Mouse (Mus musculus): ENCODE measurements around the gene Mak. TPM values are rescaled to one million over a fixed set of nuclear protein-coding genes. Genes with fewer than 3 reads are reported as not detected.

The Mak gene
- polyA plus RNA-seq, 2 experiments = 0.09 to 0.27 TPM

DNA sequence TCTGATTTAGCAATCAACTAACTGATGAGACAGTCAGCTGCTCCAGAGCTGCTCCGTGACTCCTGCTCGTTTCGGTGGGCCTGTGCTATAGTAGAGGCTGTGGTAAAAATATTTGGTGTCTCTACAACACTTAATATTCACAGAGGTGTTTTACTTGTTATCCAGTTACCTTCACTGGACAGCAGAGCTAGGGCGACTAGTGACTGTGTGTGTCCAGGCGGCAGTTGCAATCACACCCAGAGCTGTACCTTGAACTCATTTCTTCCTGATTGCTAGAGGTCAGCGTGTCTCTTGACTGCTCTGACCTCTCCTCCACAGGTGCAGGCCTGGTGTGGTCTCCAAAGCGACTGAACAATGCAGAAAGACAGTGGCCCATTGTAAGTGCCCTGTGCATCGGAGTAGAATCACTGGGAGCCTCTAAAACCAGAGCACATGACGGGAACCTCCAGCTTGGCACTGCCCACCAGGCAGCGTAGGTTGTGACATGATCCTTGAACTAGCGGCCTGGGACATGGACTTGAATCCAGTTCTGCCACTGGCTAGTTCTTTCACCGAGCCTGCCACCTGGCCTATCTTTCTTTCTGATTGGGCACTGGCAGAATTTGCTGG lies 62.6 kb downstream of the Mak start:
- DNase-seq (ENCODE audit: low read depth in 3 of 3, low spot score in 3 of 3) (peak in 1 of 3 experiments; percentile 33), ATAC-seq (ENCODE audit: insufficient read depth) (no peak)
- Histone ChIP-seq H3K27me3 (ENCODE audit: control insufficient read depth, insufficient read depth, low read length) (no peaks in the 10 kb centered on the region), H3K36me3 (replicated peaks; ENCODE audit: control insufficient read depth, insufficient read depth, low read depth) (peaks cover 63% of the 10 kb centered on the region), H3K4me3 (ENCODE audit: insufficient read depth in 1 of 2, low read depth in 2 of 2, low read length in 2 of 2) (peak overlapping the region; percentile 70 to 99), H3K9me3 (ENCODE audit: control insufficient read depth, low read length) (no peaks in the 10 kb centered on the region), H3K4me2 (ENCODE audit: low read depth) (peak overlapping the region; percentile 92), H3K9ac (replicated peaks) (peak overlapping the region; percentile 81), H3K27ac (peak overlapping the region; percentile 93), H3K4me1 (replicated peaks; ENCODE audit: control insufficient read depth in 2 of 2, insufficient read depth in 2 of 2, low read length in 1 of 2) (peaks cover 23 to 52% of the 10 kb centered on the region in 2 experiments)
- 8% methylated on average over 12 of the region's 12 CpGs for WGBS (ENCODE audit: insufficient replicate concordance)
- no peak for TF ChIP-seq EP300 (IDR thresholded peaks at IDR 0.05; ENCODE audit: low read depth)
- TF ChIP-seq CTCF (IDR thresholded peaks at IDR 0.05; ENCODE audit: low read depth) = no peak

DNA sequence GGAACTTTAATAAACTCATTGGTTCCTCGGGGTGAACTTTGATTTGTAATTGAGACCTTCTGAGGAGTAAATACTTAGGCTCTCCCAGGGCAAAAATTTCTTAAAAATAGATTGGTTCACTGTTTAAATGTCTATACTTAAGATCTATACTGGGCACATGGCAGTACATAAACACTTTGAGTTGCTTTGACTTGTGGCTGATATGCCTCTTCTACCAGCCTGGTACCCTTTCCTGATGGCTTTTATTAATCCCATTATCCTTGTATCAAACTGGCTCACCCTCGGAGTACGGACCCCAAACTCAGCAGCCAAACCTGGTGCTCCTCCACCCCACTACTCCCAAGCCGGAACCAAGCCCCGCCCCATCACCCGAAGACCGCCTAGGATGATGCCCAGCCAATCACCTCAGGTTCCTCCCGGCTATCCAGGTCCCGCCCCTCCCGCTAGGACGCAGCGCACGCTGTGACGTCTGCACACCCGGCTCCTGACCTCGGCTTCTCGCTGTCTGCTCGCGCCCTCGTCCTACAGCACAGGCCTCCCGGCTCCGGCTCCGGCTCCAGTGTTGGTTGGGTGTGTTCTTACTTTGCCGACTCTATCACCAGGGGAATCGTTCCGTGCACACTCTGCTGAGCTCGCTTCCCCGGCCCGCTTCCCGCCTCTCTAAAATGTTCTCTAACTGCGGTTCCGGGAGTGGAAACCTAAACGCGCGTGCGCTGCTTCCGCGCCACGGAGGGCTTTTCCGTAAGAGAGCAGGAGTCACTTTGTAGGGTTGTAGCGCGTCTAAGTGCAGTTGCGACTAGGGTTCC lies 63.5 kb downstream of the Mak start, which contains the start of gene Tmem14c:
Gene Tmem14c (plus strand): TSS at position 464 of the 806 bp plus-strand sequence.
- peak within 1 kb of the TSS; percentile 81 for H3K9ac ChIP-seq (replicated peaks)
- TF ChIP-seq CTCF (IDR thresholded peaks at IDR 0.05; ENCODE audit: low read depth) (no peak; the same call in 1 of the 2 replicates), EP300 (IDR thresholded peaks at IDR 0.05; ENCODE audit: low read depth) (no peak; the same call in 1 of the 2 replicates)
- peak within 1 kb of the TSS; percentile 93 for H3K27ac ChIP-seq
- peaks cover 19 to 48% of the 10 kb centered on the region in 2 experiments for H3K4me1 ChIP-seq (replicated peaks; ENCODE audit: control insufficient read depth in 2 of 2, insufficient read depth in 2 of 2, low read length in 1 of 2)
- DNase-seq (ENCODE audit: low read depth in 3 of 3, low spot score in 3 of 3) = peak; percentile 90 to 91 (median 90)
- no peaks in the 10 kb centered on the region for H3K27me3 ChIP-seq (ENCODE audit: control insufficient read depth, insufficient read depth, low read length)
- under 1% methylated on average over 43 of the region's 43 CpGs for WGBS (ENCODE audit: insufficient replicate concordance)
- H3K9me3 ChIP-seq (ENCODE audit: control insufficient read depth, low read length) = no peaks in the 10 kb centered on the region
- H3K36me3 ChIP-seq (replicated peaks; ENCODE audit: control insufficient read depth, insufficient read depth, low read depth) = peaks cover 63% of the 10 kb centered on the region
- peak within 1 kb of the TSS; percentile 92 for H3K4me2 ChIP-seq (ENCODE audit: low read depth)
- ATAC-seq (ENCODE audit: insufficient read depth) = peak; percentile 76
- peak within 1 kb of the TSS; percentile 70 to 99 for H3K4me3 ChIP-seq (ENCODE audit: insufficient read depth in 1 of 2, low read depth in 2 of 2, low read length in 2 of 2)

DNA sequence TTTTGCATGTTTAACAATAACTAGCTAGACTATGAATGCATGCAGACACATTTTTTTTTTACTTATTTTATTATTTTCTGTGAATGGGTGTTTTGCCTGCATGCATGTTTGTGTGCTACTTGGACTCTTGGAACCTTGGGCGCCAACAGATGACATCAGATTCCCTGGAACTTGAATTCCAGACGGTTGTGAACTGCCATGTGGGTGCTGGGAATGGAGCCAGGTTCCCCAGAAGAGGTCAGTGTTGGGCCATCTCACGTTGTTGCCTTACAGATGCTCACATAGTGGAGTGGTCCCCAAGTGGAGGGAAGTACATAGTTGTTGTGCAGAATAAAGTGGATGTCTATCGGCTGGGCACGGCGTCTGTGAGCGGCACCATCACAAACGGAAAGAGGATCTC lies 70.6 kb downstream of the Mak start:
- no peak for DNase-seq (ENCODE audit: low read depth in 3 of 3, low spot score in 3 of 3)

DNA sequence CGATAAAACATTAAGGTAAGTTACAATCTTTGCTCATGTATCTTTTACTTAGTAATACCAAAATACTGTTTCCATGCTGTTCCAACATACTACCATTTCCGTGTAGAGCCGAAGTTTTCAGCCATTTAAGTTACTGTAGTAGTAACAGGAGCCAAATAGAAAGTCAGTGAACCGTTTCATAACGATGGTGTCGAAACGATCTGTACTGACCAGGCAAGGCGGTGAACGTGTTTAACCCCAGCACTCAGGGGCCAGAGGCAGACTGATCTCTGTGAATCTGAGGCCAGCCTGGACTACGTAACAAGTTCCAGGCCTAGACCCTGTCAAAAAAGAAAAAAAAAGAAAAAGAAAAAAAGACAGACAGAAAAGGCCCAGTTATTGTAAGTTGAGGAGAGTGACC lies 71.2 kb downstream of the Mak start:
- DNase-seq (ENCODE audit: low read depth in 3 of 3, low spot score in 3 of 3) = no peak
- H3K27ac ChIP-seq = no peak overlapping the region
- no peaks in the 10 kb centered on the region for H3K9me3 ChIP-seq (ENCODE audit: control insufficient read depth, low read length)
- no peaks in the 10 kb centered on the region for H3K27me3 ChIP-seq (ENCODE audit: control insufficient read depth, insufficient read depth, low read length)
- H3K36me3 ChIP-seq (replicated peaks; ENCODE audit: control insufficient read depth, insufficient read depth, low read depth) = peaks cover 88% of the 10 kb centered on the region
- H3K9ac ChIP-seq (replicated peaks) = no peak overlapping the region
- TF ChIP-seq CTCF (IDR thresholded peaks at IDR 0.05; ENCODE audit: low read depth) (no peak), EP300 (IDR thresholded peaks at IDR 0.05; ENCODE audit: low read depth) (no peak)
- peaks cover 0 to 7% of the 10 kb centered on the region in 2 experiments; a peak in 2 of 4 replicates for H3K4me1 ChIP-seq (replicated peaks; ENCODE audit: control insufficient read depth in 2 of 2, insufficient read depth in 2 of 2, low read length in 1 of 2)
- H3K4me2 ChIP-seq (ENCODE audit: low read depth) = no peak overlapping the region
- no peak overlapping the region for H3K4me3 ChIP-seq (ENCODE audit: insufficient read depth in 1 of 2, low read depth in 2 of 2, low read length in 2 of 2)
- 91% methylated on average over 10 of the region's 10 CpGs for WGBS (ENCODE audit: insufficient replicate concordance)
- no peak for ATAC-seq (ENCODE audit: insufficient read depth)

More for the DNA sequence above, 70.6 kb downstream of the Mak start:
- H3K4me3 ChIP-seq (ENCODE audit: insufficient read depth in 1 of 2, low read depth in 2 of 2, low read length in 2 of 2) = no peak overlapping the region
- peaks cover 93% of the 10 kb centered on the region for H3K36me3 ChIP-seq (replicated peaks; ENCODE audit: control insufficient read depth, insufficient read depth, low read depth)
- no peak overlapping the region for H3K9ac ChIP-seq (replicated peaks)
- TF ChIP-seq CTCF (IDR thresholded peaks at IDR 0.05; ENCODE audit: low read depth) (peak; percentile 47), EP300 (IDR thresholded peaks at IDR 0.05; ENCODE audit: low read depth) (no peak)
- no peak overlapping the region for H3K27ac ChIP-seq
- H3K27me3 ChIP-seq (ENCODE audit: control insufficient read depth, insufficient read depth, low read length) = no peaks in the 10 kb centered on the region
- peaks cover 0 to 7% of the 10 kb centered on the region in 2 experiments; a peak in 2 of 4 replicates for H3K4me1 ChIP-seq (replicated peaks; ENCODE audit: control insufficient read depth in 2 of 2, insufficient read depth in 2 of 2, low read length in 1 of 2)
- H3K9me3 ChIP-seq (ENCODE audit: control insufficient read depth, low read length) = no peaks in the 10 kb centered on the region
- no peak overlapping the region for H3K4me2 ChIP-seq (ENCODE audit: low read depth)
- WGBS (ENCODE audit: insufficient replicate concordance) = 82% methylated on average over 8 of the region's 8 CpGs
- ATAC-seq (ENCODE audit: insufficient read depth) = no peak

DNA sequence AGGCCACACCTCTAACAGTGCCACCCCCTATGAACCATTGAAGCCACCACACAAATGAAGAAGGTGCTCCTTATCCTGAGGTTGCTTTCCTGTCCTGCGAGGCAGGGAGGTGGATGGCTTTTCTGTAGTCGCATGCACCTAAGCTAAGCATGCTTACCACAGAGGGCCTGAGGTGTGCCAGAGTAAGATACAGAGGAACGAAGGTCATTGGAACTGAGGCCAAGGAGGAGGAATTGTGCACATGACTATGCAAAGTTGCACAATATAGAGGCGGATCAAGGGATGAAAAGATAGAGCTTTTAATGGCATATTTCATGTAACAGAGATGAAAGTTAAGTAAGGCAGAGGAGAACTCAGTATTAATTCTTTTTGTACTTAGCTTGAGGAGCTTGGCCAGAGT lies 73.3 kb downstream of the Mak start:
- no peak overlapping the region for H3K4me2 ChIP-seq (ENCODE audit: low read depth)
- H3K4me3 ChIP-seq (ENCODE audit: insufficient read depth in 1 of 2, low read depth in 2 of 2, low read length in 2 of 2) = no peak overlapping the region
- H3K27me3 ChIP-seq (ENCODE audit: control insufficient read depth, insufficient read depth, low read length) = no peaks in the 10 kb centered on the region
- ATAC-seq (ENCODE audit: insufficient read depth) = no peak
- H3K9ac ChIP-seq (replicated peaks) = no peak overlapping the region
- peaks cover 6 to 11% of the 10 kb centered on the region in 2 experiments for H3K4me1 ChIP-seq (replicated peaks; ENCODE audit: control insufficient read depth in 2 of 2, insufficient read depth in 2 of 2, low read length in 1 of 2)
- H3K9me3 ChIP-seq (ENCODE audit: control insufficient read depth, low read length) = no peaks in the 10 kb centered on the region
- DNase-seq (ENCODE audit: low read depth in 3 of 3, low spot score in 3 of 3) = no peak
- no peak overlapping the region for H3K27ac ChIP-seq
- peaks cover 68% of the 10 kb centered on the region for H3K36me3 ChIP-seq (replicated peaks; ENCODE audit: control insufficient read depth, insufficient read depth, low read depth)
- 83% methylated on average over 4 of the region's 4 CpGs for WGBS (ENCODE audit: insufficient replicate concordance)
- no peak for TF ChIP-seq CTCF (IDR thresholded peaks at IDR 0.05; ENCODE audit: low read depth)
- TF ChIP-seq EP300 (IDR thresholded peaks at IDR 0.05; ENCODE audit: low read depth) = no peak

Measured in liver, embryonic 14.5 days (tissue).